ENCODE assay signal across 8 mouse cellular contexts in the genomic region with DNA sequence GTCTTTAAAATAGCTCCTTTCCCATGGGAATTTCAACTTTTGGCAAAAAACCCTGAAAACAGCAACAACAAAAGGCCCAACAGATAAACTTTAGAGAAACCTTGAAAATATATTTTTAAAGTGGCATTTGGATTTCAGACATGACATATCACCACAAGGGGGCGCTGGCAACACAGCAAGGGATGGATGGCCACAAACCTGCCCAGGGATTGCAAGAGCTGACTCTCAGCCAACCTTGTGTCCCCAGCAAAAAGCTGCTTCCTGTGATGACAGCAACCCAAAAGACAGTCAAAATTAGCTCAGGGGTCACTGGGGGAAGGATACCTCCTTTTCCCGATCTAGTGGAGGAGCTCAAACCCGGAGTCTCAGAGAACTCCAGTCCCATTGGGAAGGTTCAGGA. TPM values are rescaled to one million over a fixed set of nuclear protein-coding genes. Genes with fewer than 3 reads are reported as not detected.
DNase-seq lines count a peak whose midpoint lies in the region; ATAC-seq and TF ChIP-seq lines count a peak whose summit lies in the region.

No protein-coding gene starts in this region.

- no peak for TF ChIP-seq POLR2A in olfactory bulb, adult 2 months (IDR thresholded peaks at IDR 0.05; ENCODE audit: insufficient read depth, low read depth, low read length)
- no peak for TF ChIP-seq POLR2A in thymus, adult 2 months (IDR thresholded peaks at IDR 0.05; ENCODE audit: control insufficient read depth, extremely low read depth, insufficient read depth, low read length, poor library complexity)

- H3K9me3 ChIP-seq in kidney, embryonic 16.5 days (ENCODE audit: low read length), result no peaks in the 10 kb centered on the region
- no peaks in the 10 kb centered on the region for H3K9me3 ChIP-seq in liver, embryonic 11.5 days (ENCODE audit: control insufficient read depth, low read length)

- no peak overlapping the region for H3K4me3 ChIP-seq in gastrocnemius, adult 2 months
- H3K4me3 ChIP-seq in kidney, embryonic 16.5 days (ENCODE audit: low read length), result no peak overlapping the region
- H3K4me3 ChIP-seq in liver, embryonic 11.5 days (ENCODE audit: low read depth, low read length), result no peak overlapping the region
- no peak overlapping the region for H3K4me3 ChIP-seq in olfactory bulb, adult 2 months (ENCODE audit: insufficient read depth, low read depth, low read length)
- H3K4me3 ChIP-seq in thymus, adult 2 months (ENCODE audit: control insufficient read depth, insufficient read depth, low read length), result no peak overlapping the region

- H3K9ac ChIP-seq in kidney, embryonic 16.5 days (replicated peaks; ENCODE audit: low read length), result no peak overlapping the region
- no peak overlapping the region for H3K9ac ChIP-seq in liver, embryonic 11.5 days (ENCODE audit: low read depth, low read length)

- 0 out of 2 replicates have a peak, but pooled peaks have one; percentile 35 for ATAC-seq in kidney, embryonic 16.5 days (ENCODE audit: low FRiP score, low TSS enrichment)
- no peak for ATAC-seq in liver, embryonic 11.5 days (replicated peaks; ENCODE audit: low FRiP score)

- H3K4me1 ChIP-seq in kidney, embryonic 16.5 days (ENCODE audit: insufficient read depth, low read length), result no peaks in the 10 kb centered on the region; the same call in 1 of the 2 replicates
- no peaks in the 10 kb centered on the region for H3K4me1 ChIP-seq in liver, embryonic 11.5 days (replicated peaks; ENCODE audit: control insufficient read depth, insufficient read depth, low read length)
- no peaks in the 10 kb centered on the region for H3K4me1 ChIP-seq in olfactory bulb, adult 2 months (ENCODE audit: control insufficient read depth, insufficient read depth, low read length)
- H3K4me1 ChIP-seq in thymus, adult 2 months (replicated peaks; ENCODE audit: control insufficient read depth, insufficient read depth, low read length), result no peaks in the 10 kb centered on the region

- peak; percentile 34 for DNase-seq in 3134 (ENCODE audit: extremely low read depth, insufficient read length, low spot score)
- DNase-seq in NIH3T3 (ENCODE audit: low read depth), result peak; percentile 93
- DNase-seq in cerebellum, adult 9-10 months, result peak; percentile 85
- peak; percentile 86 for DNase-seq in gastrocnemius, adult 2 months
- peak; percentile 67 for DNase-seq in liver, embryonic 11.5 days (ENCODE audit: low spot score)
- DNase-seq in thymus, adult 2 months, result peak; percentile 72

- H3K27ac ChIP-seq in gastrocnemius, adult 2 months, result no peak overlapping the region
- H3K27ac ChIP-seq in kidney, embryonic 16.5 days (ENCODE audit: low read length), result no peak overlapping the region
- no peak overlapping the region for H3K27ac ChIP-seq in liver, embryonic 11.5 days (ENCODE audit: low read depth, low read length)
- no peak overlapping the region for H3K27ac ChIP-seq in olfactory bulb, adult 2 months (ENCODE audit: insufficient read depth, low read depth, low read length)
- H3K27ac ChIP-seq in thymus, adult 2 months (ENCODE audit: control insufficient read depth, insufficient read depth, low read length), result no peak overlapping the region

- no peaks in the 10 kb centered on the region for H3K27me3 ChIP-seq in kidney, embryonic 16.5 days (ENCODE audit: insufficient read depth, low read length)
- H3K27me3 ChIP-seq in liver, embryonic 11.5 days (replicated peaks; ENCODE audit: control insufficient read depth, insufficient read depth, low read length), result no peaks in the 10 kb centered on the region
- no peaks in the 10 kb centered on the region for H3K27me3 ChIP-seq in thymus, adult 2 months (ENCODE audit: control insufficient read depth, insufficient read depth, low read length)

- WGBS in kidney, embryonic 16.5 days, result 0% methylated on average over 3 of the region's 3 CpGs
- WGBS in liver, embryonic 11.5 days, result 7% methylated on average over 3 of the region's 3 CpGs
- WGBS in olfactory bulb, adult 2 months, result 8% methylated on average over 3 of the region's 3 CpGs
- WGBS in thymus, adult 2 months, result 9% methylated on average over 3 of the region's 3 CpGs

- H3K36me3 ChIP-seq in kidney, embryonic 16.5 days (ENCODE audit: insufficient read depth, low read length), result no peaks in the 10 kb centered on the region
- H3K36me3 ChIP-seq in liver, embryonic 11.5 days (ENCODE audit: control insufficient read depth, insufficient read depth, low read length), result no peaks in the 10 kb centered on the region
- no peaks in the 10 kb centered on the region for H3K36me3 ChIP-seq in thymus, adult 2 months (ENCODE audit: control insufficient read depth, insufficient read depth, low read length)

- peak; percentile 95 for TF ChIP-seq CTCF in gastrocnemius, adult 2 months (IDR thresholded peaks at IDR 0.05)
- TF ChIP-seq CTCF in olfactory bulb, adult 2 months (IDR thresholded peaks at IDR 0.05; ENCODE audit: insufficient read depth, low read depth, low read length), result peak; percentile 65
- peak; percentile 76; the same call in 1 of the 2 replicates for TF ChIP-seq CTCF in thymus, adult 2 months (IDR thresholded peaks at IDR 0.05; ENCODE audit: borderline replicate concordance, control insufficient read depth, extremely low read depth, insufficient read depth, low read length, poor library complexity)

- intact Hi-C loops in gastrocnemius, adult 2 months (cut with DNase I), result loop anchor here (1.0 to 2.0 kb wide), 2 partner anchors 205 to 232 kb away; no protein-coding TSS in a partner anchor

- H3K4me2 ChIP-seq in kidney, embryonic 16.5 days (replicated peaks; ENCODE audit: low read depth, low read length), result no peak overlapping the region
- H3K4me2 ChIP-seq in liver, embryonic 11.5 days, result no peak overlapping the region

RNA-seq across cellular contexts. Expression of gene Cyp2u1, which starts 17.2 kb away (rescaled TPM):
- 10 to 100 TPM; 11.3 to 18.8 TPM for total RNA-seq in gastrocnemius, adult 2 months (2021)
- polyA plus RNA-seq in kidney, embryonic 16.5 days (2015; fragmentation: Nextera tagmentation; extraction: Ambion mirVana), result 3.9 and 4.3 TPM in 2 replicates
- polyA plus RNA-seq in liver, embryonic 11.5 days (2014; fragmentation: Nextera tagmentation; extraction: Ambion mirVana), result 0.69 and 0.83 TPM in 2 replicates
- not detected in 2 replicates for polyA plus RNA-seq in olfactory bulb, adult 2 months (2012; ENCODE audit: insufficient read depth, insufficient read length, low replicate concordance, missing spikeins)
- polyA plus RNA-seq in thymus, adult 2 months (2012; rRNA removed), result 1.2 and 2.0 TPM in 2 replicates

RNA-seq across cellular contexts. Expression of gene Hadh, which starts 48.3 kb away (rescaled TPM):
- 100 to 1,000 TPM; 138 to 218 TPM for total RNA-seq in gastrocnemius, adult 2 months (2021)
- polyA plus RNA-seq in kidney, embryonic 16.5 days (2015; fragmentation: Nextera tagmentation; extraction: Ambion mirVana), result 132 and 150 TPM in 2 replicates
- 134 TPM in 2 replicates for polyA plus RNA-seq in liver, embryonic 11.5 days (2014; fragmentation: Nextera tagmentation; extraction: Ambion mirVana)
- polyA plus RNA-seq in olfactory bulb, adult 2 months (2012; ENCODE audit: insufficient read depth, insufficient read length, low replicate concordance, missing spikeins), result not detected in 2 replicates
- 92.4 and 101 TPM in 2 replicates for polyA plus RNA-seq in thymus, adult 2 months (2012; rRNA removed)

Comparison
In these comparisons a context has a peak if more than half of its experiments do, and no peak if none do; other contexts are left out.
1. DNase-seq: peak in every context shown above with its lines; median percentile 93 in NIH3T3; 86 in gastrocnemius, adult 2 months; 85 in cerebellum, adult 9-10 months; 72 in thymus, adult 2 months; 67 in liver, embryonic 11.5 days; 34 in 3134.